Mouse (Mus musculus) neural tube, postnatal 0 days (tissue): ENCODE measurements around the gene C1qtnf7. TPM values are rescaled to one million over a fixed set of nuclear protein-coding genes. Genes with fewer than 3 reads are reported as not detected.

Experiments used
- polyA plus RNA-seq: library from polyadenylated mRNA; unstranded; fragments of >200 nt; fragmentation: Nextera tagmentation; extraction: Ambion mirVana; gene quantifications from 2 replicates; pipeline ENCODE4 v1.2.1, GENCODE M21; 2015

Gene C1qtnf7
- polyA plus RNA-seq: 1.6 and 3.2 TPM in 2 replicates

GRCm38 (mm10) chr5:43515401-43515976 is at the start of gene C1qtnf7:
TSS of gene C1qtnf7 (plus strand) at chr5:43515538.

DNA sequence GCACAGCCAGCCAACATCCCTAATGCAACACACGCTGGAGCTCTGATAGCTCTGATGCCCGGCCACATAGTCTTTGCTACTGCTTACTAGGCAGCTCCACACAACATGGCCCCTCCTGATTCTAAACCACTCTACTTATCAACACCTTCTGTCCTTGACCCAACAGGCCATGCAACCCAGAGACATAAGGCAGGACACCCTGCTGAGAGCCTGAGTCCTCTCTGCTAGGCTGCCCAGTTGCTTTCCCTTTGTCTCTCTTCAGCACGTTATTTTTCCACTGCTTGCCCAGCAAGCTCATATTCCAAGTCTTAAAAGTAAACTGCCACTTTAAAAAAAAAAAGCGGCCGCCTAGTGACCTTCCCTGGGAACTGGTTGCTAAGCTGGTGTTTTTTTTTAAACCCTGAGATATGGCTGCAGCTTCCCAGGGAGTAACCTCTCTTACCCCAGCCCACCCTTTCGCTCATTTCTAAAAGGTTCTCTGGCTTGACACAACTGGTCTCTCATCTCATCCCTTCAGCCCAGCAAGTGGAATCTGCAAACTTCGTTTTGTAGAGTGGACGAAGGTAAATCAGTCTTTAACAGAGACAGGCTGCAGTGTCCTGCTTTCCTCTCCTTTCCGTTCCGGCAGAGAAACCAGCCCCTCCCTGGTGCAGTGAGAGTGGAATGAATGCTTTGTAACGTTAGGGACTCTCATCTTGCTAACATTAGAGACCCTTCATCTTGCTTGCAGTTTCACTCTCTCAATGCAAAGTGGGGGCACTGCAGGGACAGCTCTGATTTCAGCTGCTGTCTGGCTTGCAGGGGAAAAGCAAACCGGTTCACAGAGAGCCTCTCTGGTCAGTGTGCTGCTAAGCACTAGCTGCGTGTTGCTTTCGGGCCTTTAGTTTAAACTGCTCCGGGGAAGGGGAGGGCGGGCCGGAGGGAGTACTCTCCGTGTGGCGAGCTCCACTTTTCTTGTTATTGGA is 146.9 kb downstream of the C1qtnf7 start, which contains the start of gene Cc2d2a:
Gene Cc2d2a (plus strand): TSS at position 350 of the 965 bp plus-strand sequence.

Other genes starting within 250 kb of the C1qtnf7 start
- 7.2 and 8.1 TPM in 2 replicates for gene Cc2d2a, start 146.8 kb downstream of the C1qtnf7 start, polyA plus RNA-seq